ENCODE assay signal across 9 mouse cellular contexts in genomic region chr7:99128020-99128950, GRCm38 (mm10). TPM values are rescaled to one million over a fixed set of nuclear protein-coding genes. Genes with fewer than 3 reads are reported as not detected.
DNase-seq lines count a peak whose midpoint lies in the region; ATAC-seq and TF ChIP-seq lines count a peak whose summit lies in the region.
"Had no signal": no experiment of that assay in that cellular context is flagged by ENCODE, and none has a peak within 500 bp of the region (broad histone marks: within the 10 kb centered on the region; RNA-seq: fewer than 3 reads in every experiment).

No protein-coding gene starts in this region.

- H3K9me3 ChIP-seq in heart, postnatal 0 days (replicated peaks; ENCODE audit: control insufficient read depth, low read length) = no peaks in the 10 kb centered on the region
- H3K9me3 ChIP-seq in liver, embryonic 12.5 days (replicated peaks) = peaks cover 8% of the 10 kb centered on the region; the same call in 1 of the 2 replicates
- H3K9me3 ChIP-seq: hindbrain, embryonic 13.5 days had no signal

- DNase-seq in heart, postnatal 0 days (ENCODE audit: low spot score) = no peak
- no peak for DNase-seq in heart, postnatal 14 days
- peak; percentile 40 for DNase-seq in embryo, embryonic 10.5 days (ENCODE audit: low spot score)
- DNase-seq in layer of hippocampus, adult 9-10 months (ENCODE audit: low spot score) = no peak

- H3K27ac ChIP-seq in heart, postnatal 0 days (ENCODE audit: low read depth) = peak overlapping the region; percentile 49; the same call in 1 of the 2 replicates
- H3K27ac ChIP-seq in liver, embryonic 12.5 days = no peak overlapping the region
- H3K27ac ChIP-seq: hindbrain, embryonic 13.5 days had no signal

- WGBS in heart, postnatal 0 days = 63% methylated on average over 10 of the region's 10 CpGs
- 49% methylated on average over 10 of the region's 10 CpGs for WGBS in liver, embryonic 12.5 days (ENCODE audit: insufficient replicate concordance)

- no peak overlapping the region for H3K9ac ChIP-seq in heart, postnatal 0 days (replicated peaks; ENCODE audit: low read depth, low read length)
- H3K9ac ChIP-seq in liver, embryonic 12.5 days = no peak overlapping the region
- H3K9ac ChIP-seq: hindbrain, embryonic 13.5 days had no signal

- H3K27me3 ChIP-seq in heart, postnatal 0 days (ENCODE audit: control insufficient read depth, insufficient read depth, low read length) = no peaks in the 10 kb centered on the region
- no peaks in the 10 kb centered on the region for H3K27me3 ChIP-seq in liver, embryonic 12.5 days (replicated peaks)
- H3K27me3 ChIP-seq: hindbrain, embryonic 13.5 days had no signal

- H3K4me1 ChIP-seq in heart, postnatal 0 days (ENCODE audit: control insufficient read depth, insufficient read depth) = peaks cover 35% of the 10 kb centered on the region
- H3K4me1 ChIP-seq in liver, embryonic 12.5 days = peaks cover 59% of the 10 kb centered on the region

- TF ChIP-seq CTCF in heart, postnatal 0 days (IDR thresholded peaks at IDR 0.05; ENCODE audit: low read depth) = no peak

- no peak for ATAC-seq in heart, postnatal 0 days (ENCODE audit: insufficient read depth, low read depth)
- peak; percentile 41 for ATAC-seq in CD4-positive, CD25-positive, alpha-beta regulatory T cell, adult 4 months
- ATAC-seq in liver, embryonic 12.5 days = 0 out of 2 replicates have a peak, but pooled peaks have one; percentile 24
- no peak for ATAC-seq in erythroid progenitor cell, adult 5-6 weeks (replicated peaks; ENCODE audit: low FRiP score, poor library complexity, severe bottlenecking)
- no peak for ATAC-seq in erythroblast, adult 5-6 weeks (replicated peaks; ENCODE audit: low FRiP score, poor library complexity, severe bottlenecking)

- intact Hi-C loops in heart, postnatal 14 days (cut with DNase I) = no loop called here

- no peak overlapping the region for H3K4me3 ChIP-seq in heart, postnatal 0 days (ENCODE audit: low read depth, low read length)
- H3K4me3 ChIP-seq in liver, embryonic 12.5 days = no peak overlapping the region
- H3K4me3 ChIP-seq: hindbrain, embryonic 13.5 days had no signal

- no peaks in the 10 kb centered on the region for H3K36me3 ChIP-seq in heart, postnatal 0 days (replicated peaks; ENCODE audit: control insufficient read depth, insufficient read depth, low read length)
- H3K36me3 ChIP-seq in liver, embryonic 12.5 days = peaks cover 19% of the 10 kb centered on the region
- H3K36me3 ChIP-seq: hindbrain, embryonic 13.5 days had no signal

- no peak for TF ChIP-seq EP300 in heart, postnatal 0 days (IDR thresholded peaks at IDR 0.05; ENCODE audit: low read depth)

- no peak overlapping the region for H3K4me2 ChIP-seq in heart, postnatal 0 days (ENCODE audit: low read depth, low read length)
- no peak overlapping the region for H3K4me2 ChIP-seq in liver, embryonic 12.5 days
- H3K4me2 ChIP-seq: hindbrain, embryonic 13.5 days had no signal

RNA-seq across cellular contexts. Expression of gene Uvrag, which starts 12.7 kb away (rescaled TPM):
- 37.2 and 38.1 TPM in 2 replicates for total RNA-seq in heart, postnatal 0 days (2014; rRNA removed; ENCODE audit: low replicate concordance)
- 11.1 and 11.8 TPM in 2 replicates for polyA plus RNA-seq in heart, postnatal 0 days (2015; fragmentation: Nextera tagmentation; extraction: Ambion mirVana)
- 10 to 100 TPM; 28.2 to 28.3 TPM for total RNA-seq in heart, postnatal 14 days (2021)
- polyA plus RNA-seq in CD4-positive, CD25-positive, alpha-beta regulatory T cell, adult 4 months (2017; shearing (Covaris generic)) = 1 to 10 TPM; 5.7 to 9.5 TPM
- 13.5 and 15.1 TPM in 2 replicates for polyA plus RNA-seq in liver, embryonic 12.5 days (2016; fragmentation: Nextera tagmentation; extraction: Ambion mirVana)
- 10.5 and 32.4 TPM in 2 replicates for total RNA-seq in erythroid progenitor cell, adult 5-6 weeks (2015; ENCODE audit: low replicate concordance)
- 9.6 and 15.6 TPM in 2 replicates for total RNA-seq in erythroid progenitor cell, adult 5-6 weeks (2017; ENCODE audit: low replicate concordance)
- total RNA-seq in erythroblast, adult 5-6 weeks (2015; ENCODE audit: low replicate concordance) = 8.4 and 8.5 TPM in 2 replicates
- 6.6 and 9.3 TPM in 2 replicates for total RNA-seq in erythroblast, adult 5-6 weeks (2017; ENCODE audit: low replicate concordance)

RNA-seq across cellular contexts. Expression of gene Dgat2, which starts 54.2 kb away (rescaled TPM):
- total RNA-seq in heart, postnatal 0 days (2014; rRNA removed; ENCODE audit: low replicate concordance) = 114 and 121 TPM in 2 replicates
- polyA plus RNA-seq in heart, postnatal 0 days (2015; fragmentation: Nextera tagmentation; extraction: Ambion mirVana) = 112 and 115 TPM in 2 replicates
- total RNA-seq in heart, postnatal 14 days (2021) = 100 to 1,000 TPM; 256 to 300 TPM
- polyA plus RNA-seq in CD4-positive, CD25-positive, alpha-beta regulatory T cell, adult 4 months (2017; shearing (Covaris generic)) = 1 to 10 TPM; 3.1 to 4.4 TPM
- 57.5 and 59.3 TPM in 2 replicates for polyA plus RNA-seq in liver, embryonic 12.5 days (2016; fragmentation: Nextera tagmentation; extraction: Ambion mirVana)
- total RNA-seq in erythroid progenitor cell, adult 5-6 weeks (2015; ENCODE audit: low replicate concordance) = 0.42 and 7.6 TPM in 2 replicates
- total RNA-seq in erythroid progenitor cell, adult 5-6 weeks (2017; ENCODE audit: low replicate concordance) = 0.90 and 2.8 TPM in 2 replicates
- 4.2 and 7.7 TPM in 2 replicates for total RNA-seq in erythroblast, adult 5-6 weeks (2015; ENCODE audit: low replicate concordance)
- total RNA-seq in erythroblast, adult 5-6 weeks (2017; ENCODE audit: low replicate concordance) = 5.3 and 7.1 TPM in 2 replicates

Comparison
In these comparisons a context has a peak if more than half of its experiments do, and no peak if none do; other contexts are left out.
1. ATAC-seq: peak in CD4-positive, CD25-positive, alpha-beta regulatory T cell, adult 4 months (single experiment) and liver, embryonic 12.5 days (single experiment); none in heart, postnatal 0 days (single experiment), erythroid progenitor cell, adult 5-6 weeks (single experiment) and erythroblast, adult 5-6 weeks (single experiment).
2. RNA of gene Dgat2, which starts 54.2 kb away (total RNA-seq): 256 to 300 TPM in heart, postnatal 14 days and 114 to 121 TPM in heart, postnatal 0 days; 4.2 to 7.7 TPM in erythroblast, adult 5-6 weeks and 0.42 to 7.6 TPM in erythroid progenitor cell, adult 5-6 weeks; every median in the first group is over 10 times any median in the second.